Mouse (Mus musculus) neural tube, embryonic 12.5 days (tissue): ENCODE measurements around the gene Osbpl10. TPM values are rescaled to one million over a fixed set of nuclear protein-coding genes. Genes with fewer than 3 reads are reported as not detected.

Source experiments
- ATAC-seq: fragments of 200-750 bp; cut with Nextera tagmentation; 2 replicates; pipeline ENCODE4 v1.8.0; 2017; ENCODE audit warnings: low read depth, mild to moderate bottlenecking, moderate TSS enrichment, moderate library complexity; ENCODE audit not compliant: low FRiP score
- H3K27ac ChIP-seq: fragments of 300-500 bp; sonication (generic); 2 replicates; pipeline ENCODE4 v1.5.1; 2016
- H3K27me3 ChIP-seq: fragments of 300-500 bp; sonication (generic); replicated peaks from 2 replicates; pipeline ENCODE4 v1.6.1; 2016; ENCODE audit warnings: mild to moderate bottlenecking
- H3K36me3 ChIP-seq: fragments of 300-500 bp; sonication (generic); 2 replicates; pipeline ENCODE4 v1.6.1; 2016; ENCODE audit warnings: mild to moderate bottlenecking
- H3K4me1 ChIP-seq: fragments of 300-500 bp; sonication (generic); 2 replicates; pipeline ENCODE4 v1.6.1; 2016
- H3K4me2 ChIP-seq: fragments of 300-500 bp; sonication (generic); replicated peaks from 2 replicates; pipeline ENCODE4 v1.6.1; 2016; ENCODE audit warnings: mild to moderate bottlenecking
- H3K4me3 ChIP-seq: fragments of 300-500 bp; sonication (generic); 2 replicates; pipeline ENCODE4 v1.5.1; 2016
- H3K9ac ChIP-seq: fragments of 300-500 bp; sonication (generic); 2 replicates; pipeline ENCODE4 v1.6.1; 2016; ENCODE audit warnings: mild to moderate bottlenecking
- H3K9me3 ChIP-seq: fragments of 300-500 bp; sonication (generic); 2 replicates; pipeline ENCODE4 v1.6.1; 2016; ENCODE audit warnings: mild to moderate bottlenecking
- WGBS: fragments of 180-500 bp; shearing (Covaris S2); methylation state at CpG from one replicate; pipeline ENCODE4 v1.1.7; 2016; 5-methylcytosine and 5-hydroxymethylcytosine counted together
- polyA plus RNA-seq: library from polyadenylated mRNA; unstranded; fragments of >200 nt; fragmentation: Nextera tagmentation; extraction: Ambion mirVana; gene quantifications from 2 replicates; pipeline ENCODE4 v1.2.1, GENCODE M21; 2016

Gene Osbpl10
- polyA plus RNA-seq, 1 experiment from 2014 or later, result 3.5 TPM

GRCm38 (mm10) chr9:114988610-114989327 is 10.4 kb downstream of the Osbpl10 start:
- ATAC-seq, result no peak
- H3K4me2 ChIP-seq, result no peak overlapping the region
- 0 out of 2 replicates have a peak, but pooled peaks cover 7% of the 10 kb centered on the region for H3K4me1 ChIP-seq
- H3K9ac ChIP-seq, result no peak overlapping the region
- no peak overlapping the region for H3K4me3 ChIP-seq
- no peak overlapping the region for H3K27ac ChIP-seq
- no peaks in the 10 kb centered on the region for H3K27me3 ChIP-seq
- no peaks in the 10 kb centered on the region for H3K36me3 ChIP-seq
- 75% methylated on average over 6 of the region's 6 CpGs for WGBS
- H3K9me3 ChIP-seq, result 0 out of 2 replicates have a peak, but pooled peaks cover 5% of the 10 kb centered on the region

- 72% methylated on average over 10 of the region's 10 CpGs for WGBS
- Histone ChIP-seq H3K4me3 (no peak overlapping the region), H3K4me1 (0 out of 2 replicates have a peak, but pooled peaks cover 7% of the 10 kb centered on the region), H3K9ac (no peak overlapping the region), H3K27ac (no peak overlapping the region), H3K27me3 (no peaks in the 10 kb centered on the region), H3K9me3 (0 out of 2 replicates have a peak, but pooled peaks cover 5% of the 10 kb centered on the region), H3K4me2 (no peak overlapping the region), H3K36me3 (no peaks in the 10 kb centered on the region)
- no peak for ATAC-seq
These were observed 12.1 kb downstream of the Osbpl10 start for GRCm38 (mm10) chr9:114990421-114990820.

- Histone ChIP-seq H3K4me3 (no peak overlapping the region), H3K27me3 (no peaks in the 10 kb centered on the region), H3K27ac (no peak overlapping the region), H3K9ac (no peak overlapping the region), H3K9me3 (0 out of 2 replicates have a peak, but pooled peaks cover 5% of the 10 kb centered on the region), H3K36me3 (no peaks in the 10 kb centered on the region), H3K4me2 (no peak overlapping the region), H3K4me1 (0 out of 2 replicates have a peak, but pooled peaks cover 7% of the 10 kb centered on the region)
- ATAC-seq, result no peak
- 91% methylated on average over 2 of the region's 2 CpGs for WGBS
These were observed 14.2 kb downstream of the Osbpl10 start for GRCm38 (mm10) chr9:114992528-114992927.

GRCm38 (mm10) chr9:114995250-114995649 is 16.9 kb downstream of the Osbpl10 start:
- H3K27ac ChIP-seq, result no peak overlapping the region
- no peak overlapping the region for H3K9ac ChIP-seq
- no peaks in the 10 kb centered on the region for H3K36me3 ChIP-seq
- no peak overlapping the region for H3K4me3 ChIP-seq
- H3K4me2 ChIP-seq, result no peak overlapping the region
- H3K27me3 ChIP-seq, result no peaks in the 10 kb centered on the region
- 0 out of 2 replicates have a peak, but pooled peaks cover 5% of the 10 kb centered on the region for H3K9me3 ChIP-seq
- no peak for ATAC-seq
- 85% methylated on average over 4 of the region's 4 CpGs for WGBS
- H3K4me1 ChIP-seq, result no peaks in the 10 kb centered on the region

GRCm38 (mm10) chr9:114995716-114996115 is 17.3 kb downstream of the Osbpl10 start:
- Histone ChIP-seq H3K36me3 (no peaks in the 10 kb centered on the region), H3K4me3 (no peak overlapping the region), H3K9me3 (0 out of 2 replicates have a peak, but pooled peaks cover 5% of the 10 kb centered on the region), H3K4me1 (no peaks in the 10 kb centered on the region), H3K27me3 (no peaks in the 10 kb centered on the region), H3K4me2 (no peak overlapping the region), H3K27ac (no peak overlapping the region), H3K9ac (no peak overlapping the region)
- 91% methylated on average over 4 of the region's 4 CpGs for WGBS
- no peak for ATAC-seq

GRCm38 (mm10) chr9:114996489-114996888 is 18.1 kb downstream of the Osbpl10 start:
- Histone ChIP-seq H3K36me3 (no peaks in the 10 kb centered on the region), H3K4me3 (no peak overlapping the region), H3K4me2 (no peak overlapping the region), H3K27ac (no peak overlapping the region), H3K9ac (no peak overlapping the region), H3K9me3 (0 out of 2 replicates have a peak, but pooled peaks cover 5% of the 10 kb centered on the region), H3K4me1 (no peaks in the 10 kb centered on the region), H3K27me3 (no peaks in the 10 kb centered on the region)
- WGBS, result 92% methylated on average over 6 of the region's 6 CpGs
- no peak for ATAC-seq

- Histone ChIP-seq H3K36me3 (no peaks in the 10 kb centered on the region), H3K9me3 (no peaks in the 10 kb centered on the region), H3K27ac (no peak overlapping the region), H3K4me2 (no peak overlapping the region), H3K9ac (no peak overlapping the region), H3K27me3 (no peaks in the 10 kb centered on the region), H3K4me3 (no peak overlapping the region), H3K4me1 (no peaks in the 10 kb centered on the region)
- no peak for ATAC-seq
- 91% methylated on average over 6 of the region's 6 CpGs for WGBS
These were observed 20.8 kb downstream of the Osbpl10 start for GRCm38 (mm10) chr9:114999010-114999770.

- Histone ChIP-seq H3K36me3 (no peaks in the 10 kb centered on the region), H3K27ac (no peak overlapping the region), H3K4me1 (no peaks in the 10 kb centered on the region), H3K4me2 (no peak overlapping the region), H3K9ac (no peak overlapping the region), H3K27me3 (no peaks in the 10 kb centered on the region), H3K4me3 (no peak overlapping the region), H3K9me3 (no peaks in the 10 kb centered on the region)
- WGBS, result 69% methylated on average over 5 of the region's 5 CpGs
- no peak for ATAC-seq
These were observed 21.4 kb downstream of the Osbpl10 start for GRCm38 (mm10) chr9:114999771-115000146.

GRCm38 (mm10) chr9:115005446-115005845 is 27.1 kb downstream of the Osbpl10 start:
- Histone ChIP-seq H3K36me3 (no peaks in the 10 kb centered on the region), H3K9ac (no peak overlapping the region), H3K27me3 (no peaks in the 10 kb centered on the region), H3K4me1 (no peaks in the 10 kb centered on the region), H3K4me3 (no peak overlapping the region), H3K27ac (no peak overlapping the region), H3K9me3 (peaks cover 10% of the 10 kb centered on the region), H3K4me2 (no peak overlapping the region)
- no peak for ATAC-seq
- 61% methylated on average over 10 of the region's 10 CpGs for WGBS

- Histone ChIP-seq H3K27ac (no peak overlapping the region), H3K4me3 (no peak overlapping the region), H3K4me2 (no peak overlapping the region), H3K27me3 (no peaks in the 10 kb centered on the region), H3K9ac (no peak overlapping the region), H3K36me3 (no peaks in the 10 kb centered on the region), H3K4me1 (no peaks in the 10 kb centered on the region), H3K9me3 (peaks cover 10% of the 10 kb centered on the region)
- 92% methylated on average over 6 of the region's 6 CpGs for WGBS
- ATAC-seq, result no peak
These were observed 29.4 kb downstream of the Osbpl10 start for GRCm38 (mm10) chr9:115007776-115008175.

GRCm38 (mm10) chr9:115008194-115008593 is 29.8 kb downstream of the Osbpl10 start:
- peaks cover 10% of the 10 kb centered on the region for H3K9me3 ChIP-seq
- no peak overlapping the region for H3K4me3 ChIP-seq
- H3K4me1 ChIP-seq, result no peaks in the 10 kb centered on the region
- WGBS, result 90% methylated on average over 7 of the region's 7 CpGs
- no peak overlapping the region for H3K4me2 ChIP-seq
- H3K36me3 ChIP-seq, result no peaks in the 10 kb centered on the region
- no peak overlapping the region for H3K9ac ChIP-seq
- no peak for ATAC-seq
- no peak overlapping the region for H3K27ac ChIP-seq
- H3K27me3 ChIP-seq, result no peaks in the 10 kb centered on the region

GRCm38 (mm10) chr9:115012367-115012766 is 34.0 kb downstream of the Osbpl10 start:
- no peaks in the 10 kb centered on the region for H3K27me3 ChIP-seq
- 62% methylated on average over 12 of the region's 12 CpGs for WGBS
- no peaks in the 10 kb centered on the region for H3K4me1 ChIP-seq
- H3K9ac ChIP-seq, result no peak overlapping the region
- H3K4me3 ChIP-seq, result no peak overlapping the region
- no peak for ATAC-seq
- no peak overlapping the region for H3K4me2 ChIP-seq
- H3K36me3 ChIP-seq, result no peaks in the 10 kb centered on the region
- H3K27ac ChIP-seq, result no peak overlapping the region
- H3K9me3 ChIP-seq, result peaks cover 10% of the 10 kb centered on the region
